8 mouse cellular contexts compared by ENCODE assay signal in genomic region chr1:121332485-121332884, GRCm38 (mm10). TPM values are rescaled to one million over a fixed set of nuclear protein-coding genes. Genes with fewer than 3 reads are reported as not detected.
DNase-seq lines count a peak whose midpoint lies in the region; ATAC-seq lines count a peak whose summit lies in the region.

Insig2 (minus strand) TSS chr1:121332589.

- DNase-seq in thymus, postnatal 0 days (ENCODE audit: low spot score): no peak
- DNase-seq in thymus, postnatal 14 days: no peak
- DNase-seq in forebrain, embryonic 10.5 days (ENCODE audit: extremely low spot score, low spot score): no peak
- no peak for DNase-seq in heart, postnatal 25 days (ENCODE audit: low spot score)
- DNase-seq in natural killer cell, adult 2 months (ENCODE audit: low spot score in 2 of 2): no peak
- DNase-seq in urinary bladder, postnatal 14 days (ENCODE audit: low spot score): no peak
- no peak for DNase-seq in frontal cortex, postnatal 14 days (ENCODE audit: low spot score in 2 of 2)

- no peaks in the 10 kb centered on the region for H3K27me3 ChIP-seq in forebrain, embryonic 10.5 days (ENCODE audit: poor library complexity, severe bottlenecking)
- no peaks in the 10 kb centered on the region for H3K27me3 ChIP-seq in limb, embryonic 12.5 days

- H3K36me3 ChIP-seq in forebrain, embryonic 10.5 days (replicated peaks): no peaks in the 10 kb centered on the region
- no peaks in the 10 kb centered on the region for H3K36me3 ChIP-seq in limb, embryonic 12.5 days

- H3K9ac ChIP-seq in limb, embryonic 12.5 days (replicated peaks): no peak within 1 kb of the TSS

- no peak for ATAC-seq in limb, embryonic 12.5 days (ENCODE audit: insufficient number of reproducible peaks, insufficient read depth, low FRiP score, low TSS enrichment, low read depth)

- intact Hi-C loops in heart, postnatal 25 days (cut with DNase I): loop anchor here (5.0 kb wide), 1 partner anchor 65 kb away; no protein-coding TSS in a partner anchor

- peaks cover 6% of the 10 kb centered on the region for H3K4me1 ChIP-seq in forebrain, embryonic 10.5 days
- H3K4me1 ChIP-seq in limb, embryonic 12.5 days (replicated peaks): peaks cover 6% of the 10 kb centered on the region

- no peak within 1 kb of the TSS for H3K4me2 ChIP-seq in limb, embryonic 12.5 days

- H3K27ac ChIP-seq in forebrain, embryonic 10.5 days: no peak within 1 kb of the TSS
- H3K27ac ChIP-seq in limb, embryonic 12.5 days: no peak within 1 kb of the TSS

- H3K4me3 ChIP-seq in forebrain, embryonic 10.5 days: no peak within 1 kb of the TSS
- H3K4me3 ChIP-seq in limb, embryonic 12.5 days (replicated peaks): no peak within 1 kb of the TSS

- WGBS in forebrain, embryonic 10.5 days: 77% methylated on average over 1 of the region's 1 CpGs
- 85% methylated on average over 1 of the region's 1 CpGs for WGBS in limb, embryonic 12.5 days

- no peaks in the 10 kb centered on the region for H3K9me3 ChIP-seq in forebrain, embryonic 10.5 days
- no peaks in the 10 kb centered on the region for H3K9me3 ChIP-seq in limb, embryonic 12.5 days

RNA-seq across cellular contexts. Expression of gene Insig2, which starts in this region (rescaled TPM):
- polyA plus RNA-seq in thymus, postnatal 0 days (2015; fragmentation: Nextera tagmentation; extraction: Ambion mirVana): 43.0 and 45.0 TPM in 2 replicates
- polyA plus RNA-seq in forebrain, embryonic 10.5 days (2016; fragmentation: Nextera tagmentation; extraction: Ambion mirVana): 19.0 and 20.9 TPM in 2 replicates
- total RNA-seq in heart, postnatal 25 days (2021): 10 to 100 TPM; 58.1 to 65.9 TPM
- 18.8 and 22.3 TPM in 2 replicates for polyA plus RNA-seq in limb, embryonic 12.5 days (2016; fragmentation: Nextera tagmentation; extraction: Ambion mirVana)
